Mouse (Mus musculus): ENCODE measurements around the gene Tmem217. TPM values are rescaled to one million over a fixed set of nuclear protein-coding genes. Genes with fewer than 3 reads are reported as not detected.
"Not testable (repeated sequence)": the region's sequence is repeated elsewhere in the genome, so short reads cannot be mapped to it uniquely, and the experiment has no call there.

Tmem217 gene
- polyA plus RNA-seq, 1 experiment: not detected

GRCm38 (mm10) chr17:29528568-29529187 lies 23.5 kb downstream of the Tmem217 start:
- no peak overlapping the region for H3K27ac ChIP-seq (ENCODE audit: control insufficient read depth, insufficient read depth, low read depth, low read length, poor library complexity)
- 71% methylated on average over 8 of the region's 8 CpGs for WGBS
- no peak overlapping the region for H3K4me3 ChIP-seq (replicated peaks; ENCODE audit: control insufficient read depth, low read depth, low read length)
- no peaks in the 10 kb centered on the region for H3K4me1 ChIP-seq (ENCODE audit: control insufficient read depth, insufficient read depth, low read length)
- TF ChIP-seq CTCF (IDR thresholded peaks at IDR 0.05; ENCODE audit: control insufficient read depth, insufficient read depth, low read length) (peak; percentile 67), POLR2A (IDR thresholded peaks at IDR 0.05; ENCODE audit: borderline replicate concordance, control insufficient read depth, low read depth, low read length) (no peak)

- Histone ChIP-seq H3K27ac (ENCODE audit: control insufficient read depth, insufficient read depth, low read depth, low read length, poor library complexity) (no peak overlapping the region), H3K4me3 (replicated peaks; ENCODE audit: control insufficient read depth, low read depth, low read length) (no peak overlapping the region), H3K4me1 (ENCODE audit: control insufficient read depth, insufficient read depth, low read length) (no peaks in the 10 kb centered on the region; the same call in 1 of the 2 replicates)
- TF ChIP-seq POLR2A (IDR thresholded peaks at IDR 0.05; ENCODE audit: borderline replicate concordance, control insufficient read depth, low read depth, low read length) (no peak), CTCF (IDR thresholded peaks at IDR 0.05; ENCODE audit: control insufficient read depth, insufficient read depth, low read length) (no peak)
- WGBS: 84% methylated on average over 2 of the region's 2 CpGs
These were observed 26.6 kb downstream of the Tmem217 start for GRCm38 (mm10) chr17:29525613-29526012.

GRCm38 (mm10) chr17:29519731-29520130 lies 32.5 kb downstream of the Tmem217 start:
- Histone ChIP-seq H3K27ac (ENCODE audit: control insufficient read depth, insufficient read depth, low read depth, low read length, poor library complexity) (no peak overlapping the region), H3K4me1 (ENCODE audit: control insufficient read depth, insufficient read depth, low read length) (no peaks in the 10 kb centered on the region; the same call in 1 of the 2 replicates), H3K4me3 (replicated peaks; ENCODE audit: control insufficient read depth, low read depth, low read length) (no peak overlapping the region)
- TF ChIP-seq CTCF (IDR thresholded peaks at IDR 0.05; ENCODE audit: control insufficient read depth, insufficient read depth, low read length) (no peak), POLR2A (IDR thresholded peaks at IDR 0.05; ENCODE audit: borderline replicate concordance, control insufficient read depth, low read depth, low read length) (no peak)
- WGBS: 73% methylated on average over 8 of the region's 8 CpGs

GRCm38 (mm10) chr17:29518665-29519064 lies 33.5 kb downstream of the Tmem217 start:
- 50% methylated on average over 5 of the region's 5 CpGs for WGBS
- not testable (repeated sequence) for H3K4me3 ChIP-seq (replicated peaks; ENCODE audit: control insufficient read depth, low read depth, low read length); H3K27ac ChIP-seq (ENCODE audit: control insufficient read depth, insufficient read depth, low read depth, low read length, poor library complexity); H3K4me1 ChIP-seq (ENCODE audit: control insufficient read depth, insufficient read depth, low read length)

GRCm38 (mm10) chr17:29514435-29514834 lies 37.8 kb downstream of the Tmem217 start:
- Histone ChIP-seq H3K4me1 (ENCODE audit: control insufficient read depth, insufficient read depth, low read length) (no peaks in the 10 kb centered on the region; the same call in 1 of the 2 replicates), H3K27ac (ENCODE audit: control insufficient read depth, insufficient read depth, low read depth, low read length, poor library complexity) (no peak overlapping the region), H3K4me3 (replicated peaks; ENCODE audit: control insufficient read depth, low read depth, low read length) (no peak overlapping the region)
- TF ChIP-seq POLR2A (IDR thresholded peaks at IDR 0.05; ENCODE audit: borderline replicate concordance, control insufficient read depth, low read depth, low read length): no peak
- peak; percentile 72 for TF ChIP-seq CTCF (IDR thresholded peaks at IDR 0.05; ENCODE audit: control insufficient read depth, insufficient read depth, low read length)
- WGBS: 2% methylated on average over 11 of the region's 11 CpGs

GRCm38 (mm10) chr17:29513044-29513730 lies 39.0 kb downstream of the Tmem217 start:
- no peak overlapping the region for H3K4me3 ChIP-seq (replicated peaks; ENCODE audit: control insufficient read depth, low read depth, low read length)
- TF ChIP-seq CTCF (IDR thresholded peaks at IDR 0.05; ENCODE audit: control insufficient read depth, insufficient read depth, low read length): peak; percentile 93
- TF ChIP-seq POLR2A (IDR thresholded peaks at IDR 0.05; ENCODE audit: borderline replicate concordance, control insufficient read depth, low read depth, low read length): no peak
- no peak overlapping the region for H3K27ac ChIP-seq (ENCODE audit: control insufficient read depth, insufficient read depth, low read depth, low read length, poor library complexity)
- WGBS: 34% methylated on average over 13 of the region's 13 CpGs
- H3K4me1 ChIP-seq (ENCODE audit: control insufficient read depth, insufficient read depth, low read length): peaks cover 4% of the 10 kb centered on the region

GRCm38 (mm10) chr17:29510691-29511090 lies 41.5 kb downstream of the Tmem217 start:
- peaks cover 4% of the 10 kb centered on the region for H3K4me1 ChIP-seq (ENCODE audit: control insufficient read depth, insufficient read depth, low read length)
- TF ChIP-seq POLR2A (IDR thresholded peaks at IDR 0.05; ENCODE audit: borderline replicate concordance, control insufficient read depth, low read depth, low read length) (no peak), CTCF (IDR thresholded peaks at IDR 0.05; ENCODE audit: control insufficient read depth, insufficient read depth, low read length) (no peak)
- WGBS: 19% methylated on average over 8 of the region's 8 CpGs
- no peak overlapping the region for H3K27ac ChIP-seq (ENCODE audit: control insufficient read depth, insufficient read depth, low read depth, low read length, poor library complexity)
- H3K4me3 ChIP-seq (replicated peaks; ENCODE audit: control insufficient read depth, low read depth, low read length): no peak overlapping the region

GRCm38 (mm10) chr17:29508927-29509608 lies 43.1 kb downstream of the Tmem217 start:
- Histone ChIP-seq H3K27ac (ENCODE audit: control insufficient read depth, insufficient read depth, low read depth, low read length, poor library complexity) (no peak overlapping the region), H3K4me3 (replicated peaks; ENCODE audit: control insufficient read depth, low read depth, low read length) (no peak overlapping the region), H3K4me1 (ENCODE audit: control insufficient read depth, insufficient read depth, low read length) (peaks cover 4% of the 10 kb centered on the region)
- TF ChIP-seq CTCF (IDR thresholded peaks at IDR 0.05; ENCODE audit: control insufficient read depth, insufficient read depth, low read length) (no peak), POLR2A (IDR thresholded peaks at IDR 0.05; ENCODE audit: borderline replicate concordance, control insufficient read depth, low read depth, low read length) (no peak)
- WGBS: 42% methylated on average over 12 of the region's 12 CpGs

Measured in bone marrow, adult 2 months (tissue).